Mouse (Mus musculus): ENCODE measurements around the gene Atp13a5. TPM values are rescaled to one million over a fixed set of nuclear protein-coding genes. Genes with fewer than 3 reads are reported as not detected.

The Atp13a5 gene
- total RNA-seq, 2 experiments from 2014 or later: 3.5 to 5.1 TPM

DNA sequence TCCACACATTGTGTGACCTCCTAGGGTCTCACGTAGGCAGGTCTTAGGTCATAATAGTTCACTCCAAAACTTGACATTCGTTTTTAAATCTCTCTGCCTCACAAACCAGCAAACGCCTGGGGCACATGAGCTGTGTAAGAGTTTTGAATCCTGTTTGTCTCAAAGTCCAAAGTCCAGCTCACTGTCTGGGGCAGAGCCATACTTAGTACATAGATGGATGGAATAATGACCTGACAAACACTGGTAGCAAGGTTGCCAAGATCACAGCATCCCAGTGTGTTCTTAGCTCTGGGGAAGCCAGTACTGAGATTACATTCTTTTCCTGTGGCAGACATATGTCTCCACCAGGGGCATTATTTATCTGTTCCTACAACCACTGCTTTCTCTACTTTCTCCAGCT, 63.5 kb downstream of the Atp13a5 start:
- no peak overlapping the region for H3K4me3 ChIP-seq
- TF ChIP-seq CTCF (IDR thresholded peaks at IDR 0.05): no peak
- no peak overlapping the region for H3K27ac ChIP-seq
- DNase-seq: no peak
- intact Hi-C loops (cut with DNase I): no loop called here

- no peak overlapping the region for H3K27ac ChIP-seq
- intact Hi-C loops (cut with DNase I): no loop called here
- TF ChIP-seq CTCF (IDR thresholded peaks at IDR 0.05): no peak
- DNase-seq: no peak
- no peak overlapping the region for H3K4me3 ChIP-seq
Observed at GRCm38 (mm10) chr16:29297555-29298021, 80.9 kb downstream of the Atp13a5 start.

GRCm38 (mm10) chr16:29280691-29281090, 97.8 kb downstream of the Atp13a5 start:
- H3K4me3 ChIP-seq: no peak overlapping the region
- DNase-seq: no peak
- intact Hi-C loops (cut with DNase I): no loop called here
- TF ChIP-seq CTCF (IDR thresholded peaks at IDR 0.05): no peak
- no peak overlapping the region for H3K27ac ChIP-seq

DNA sequence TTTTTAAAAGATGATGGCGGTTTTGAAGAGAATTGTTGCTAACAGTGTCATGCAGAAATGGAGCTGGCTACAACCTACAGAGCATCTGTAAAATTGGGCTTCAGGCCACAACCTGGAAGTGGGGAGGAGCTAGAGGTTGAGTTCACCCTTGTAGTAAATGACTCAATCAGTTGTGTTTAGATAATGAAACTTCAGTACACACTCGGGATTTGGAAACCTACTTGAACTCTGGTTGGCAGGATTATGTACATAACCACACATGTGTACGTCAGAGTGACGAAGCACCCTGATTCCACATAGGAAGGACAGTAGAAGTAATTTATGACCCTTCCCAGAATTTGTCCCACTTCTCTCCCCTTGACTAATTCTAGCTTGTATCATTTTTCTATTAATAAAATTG, 124.2 kb downstream of the Atp13a5 start:
- TF ChIP-seq CTCF (IDR thresholded peaks at IDR 0.05): no peak
- no peak overlapping the region for H3K4me3 ChIP-seq
- intact Hi-C loops (cut with DNase I): no loop called here
- no peak for DNase-seq
- H3K27ac ChIP-seq: no peak overlapping the region

DNA sequence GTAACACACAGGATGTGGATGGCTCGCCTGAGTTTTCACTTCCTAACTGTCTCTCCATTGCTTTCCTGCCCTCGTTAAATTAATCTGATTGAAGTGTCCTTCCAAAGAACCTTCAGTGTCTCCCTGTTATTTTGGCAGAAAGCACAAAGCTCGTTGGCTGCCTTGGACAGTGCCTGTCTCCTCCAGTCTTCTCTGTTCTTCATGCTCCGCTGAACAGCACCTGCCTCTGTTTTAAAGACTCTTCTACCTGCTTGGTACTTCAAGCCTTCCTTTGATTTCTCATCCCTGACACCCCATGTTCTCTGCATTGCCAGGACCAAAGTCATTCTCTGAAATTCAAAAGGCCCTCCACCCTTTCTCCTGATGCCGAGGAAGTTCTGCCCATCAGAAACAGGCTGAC, 142.6 kb downstream of the Atp13a5 start:
- no peak overlapping the region for H3K27ac ChIP-seq
- DNase-seq: no peak
- intact Hi-C loops (cut with DNase I): no loop called here
- H3K4me3 ChIP-seq: no peak overlapping the region
- no peak for TF ChIP-seq CTCF (IDR thresholded peaks at IDR 0.05)

- intact Hi-C loops (cut with DNase I): no loop called here
- no peak for DNase-seq
- H3K27ac ChIP-seq: no peak overlapping the region
- no peak for TF ChIP-seq CTCF (IDR thresholded peaks at IDR 0.05)
- no peak overlapping the region for H3K4me3 ChIP-seq
Observed at GRCm38 (mm10) chr16:29216395-29217295, 161.9 kb downstream of the Atp13a5 start.

GRCm38 (mm10) chr16:29209605-29210411, 168.7 kb downstream of the Atp13a5 start, which contains the start of gene Hrasls:
Gene Hrasls (plus strand): TSS chr16:29209695.
- TF ChIP-seq CTCF (IDR thresholded peaks at IDR 0.05): no peak
- intact Hi-C loops (cut with DNase I): loop anchor here (5.0 kb wide), 2 partner anchors 52 to 368 kb away; no protein-coding TSS in a partner anchor
- peak; percentile 80 for DNase-seq
- Histone ChIP-seq H3K4me3 (peak within 1 kb of the TSS; percentile 76), H3K27ac (peak within 1 kb of the TSS; percentile 97)

- intact Hi-C loops (cut with DNase I): loop anchor here (5.0 kb wide), 1 partner anchor 367 kb away; no protein-coding TSS in a partner anchor
- no peak for TF ChIP-seq CTCF (IDR thresholded peaks at IDR 0.05)
- peak; percentile 85 for DNase-seq
Observed at GRCm38 (mm10) chr16:29208841-29209240, 169.7 kb downstream of the Atp13a5 start.

GRCm38 (mm10) chr16:29205581-29205980, 173.0 kb downstream of the Atp13a5 start:
- TF ChIP-seq CTCF (IDR thresholded peaks at IDR 0.05): no peak
- no peak for DNase-seq

More at GRCm38 (mm10) chr16:29208841-29209240, 169.7 kb downstream of the Atp13a5 start:
- Histone ChIP-seq H3K27ac (peak overlapping the region; percentile 97), H3K4me3 (peak overlapping the region; percentile 76)

GRCm38 (mm10) chr16:29204875-29205274, 173.7 kb downstream of the Atp13a5 start:
- DNase-seq: no peak
- Histone ChIP-seq H3K4me3 (no peak overlapping the region), H3K27ac (no peak overlapping the region)
- TF ChIP-seq CTCF (IDR thresholded peaks at IDR 0.05): no peak
- intact Hi-C loops (cut with DNase I): loop anchor here (5.0 kb wide), 1 partner anchor 363 kb away; no protein-coding TSS in a partner anchor

More at GRCm38 (mm10) chr16:29205581-29205980, 173.0 kb downstream of the Atp13a5 start:
- Histone ChIP-seq H3K27ac (no peak overlapping the region), H3K4me3 (no peak overlapping the region)
- intact Hi-C loops (cut with DNase I): loop anchor here (5.0 kb wide), 1 partner anchor 363 kb away; no protein-coding TSS in a partner anchor

DNA sequence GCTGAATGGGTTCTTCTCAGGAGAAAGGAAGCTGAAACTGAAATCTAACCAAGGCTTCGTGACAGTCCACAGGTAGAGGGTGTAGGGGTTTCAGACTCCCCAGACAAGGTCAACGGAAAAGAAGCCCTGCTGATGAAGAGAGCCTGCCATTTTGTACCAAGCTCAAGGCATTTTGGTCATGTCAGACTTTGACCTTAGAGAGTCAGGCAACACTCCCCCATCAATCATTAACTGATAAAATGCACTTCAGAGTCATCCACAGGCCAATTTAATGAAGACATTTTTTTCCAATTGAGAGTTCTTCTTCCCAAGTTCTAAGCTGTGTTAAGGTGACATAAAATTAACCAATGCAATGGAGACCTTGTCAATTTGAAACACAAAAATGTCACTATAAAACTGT, 177.4 kb downstream of the Atp13a5 start:
- no peak overlapping the region for H3K4me3 ChIP-seq
- no peak for DNase-seq
- TF ChIP-seq CTCF (IDR thresholded peaks at IDR 0.05): no peak
- intact Hi-C loops (cut with DNase I): no loop called here
- H3K27ac ChIP-seq: no peak overlapping the region

- intact Hi-C loops (cut with DNase I): loop anchor here (5.0 kb wide), 1 partner anchor 51 kb away; no protein-coding TSS in a partner anchor
- H3K4me3 ChIP-seq: no peak overlapping the region
- TF ChIP-seq CTCF (IDR thresholded peaks at IDR 0.05): no peak
- H3K27ac ChIP-seq: no peak overlapping the region
- DNase-seq: peak; percentile 42
Observed at GRCm38 (mm10) chr16:29198461-29198860, 180.1 kb downstream of the Atp13a5 start.
